Mouse (Mus musculus) layer of hippocampus, adult 18-20 months (tissue): ENCODE measurements around the gene Myrf. TPM values are rescaled to one million over a fixed set of nuclear protein-coding genes. Genes with fewer than 3 reads are reported as not detected.
"Not testable (repeated sequence)": the region's sequence is repeated elsewhere in the genome, so short reads cannot be mapped to it uniquely, and the experiment has no call there.

ENCODE experiments used
- DNase-seq, 2 experiments: peaks; one replicate each; pipeline ENCODE4 v3.0.0; 2022; ENCODE audit warnings: low spot score in 2 of 2
- total RNA-seq, 2 experiments: library from RNA; stranded (reverse); gene quantifications; 2 replicates each; pipeline ENCODE4 v1.2.3; 2021

The Myrf gene
- total RNA-seq, 2 experiments from 2014 or later: 31.9 to 33.9 TPM

DNA sequence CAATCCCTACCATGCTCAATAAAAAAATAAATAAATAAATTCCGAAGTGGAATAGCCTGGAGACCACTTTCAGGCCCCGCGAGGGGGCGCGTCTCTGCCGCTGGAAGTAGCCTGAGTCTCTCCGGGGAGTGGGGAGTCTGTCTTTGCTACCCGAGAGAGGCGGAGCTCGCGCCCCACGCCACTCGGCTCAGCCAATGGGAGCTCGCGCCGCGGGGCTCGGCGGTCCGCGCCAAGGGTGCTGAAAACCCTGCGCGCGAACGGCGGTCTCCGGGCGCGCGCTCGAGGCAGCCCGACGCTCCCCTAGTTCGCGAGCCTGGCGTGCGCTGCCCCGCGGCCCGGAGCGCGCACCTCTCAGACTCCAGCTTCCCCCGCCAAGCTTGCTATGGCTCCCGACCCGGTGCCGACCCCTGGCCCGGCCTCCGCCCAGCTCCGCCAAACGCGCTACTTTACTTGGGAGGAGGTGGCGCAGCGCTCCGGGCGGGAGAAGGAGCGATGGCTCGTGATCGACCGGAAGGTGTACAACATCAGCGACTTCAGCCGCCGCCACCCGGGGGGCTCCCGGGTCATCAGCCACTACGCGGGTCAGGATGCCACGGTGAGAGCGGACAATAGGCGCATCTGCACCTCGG, 57.8 kb downstream of the Myrf start, which contains the start of gene Fads1:
Gene Fads1, plus strand, starts transcription at position 219 of the 629 bp plus-strand sequence.
- peak; percentile 92 to 96 for DNase-seq

DNA sequence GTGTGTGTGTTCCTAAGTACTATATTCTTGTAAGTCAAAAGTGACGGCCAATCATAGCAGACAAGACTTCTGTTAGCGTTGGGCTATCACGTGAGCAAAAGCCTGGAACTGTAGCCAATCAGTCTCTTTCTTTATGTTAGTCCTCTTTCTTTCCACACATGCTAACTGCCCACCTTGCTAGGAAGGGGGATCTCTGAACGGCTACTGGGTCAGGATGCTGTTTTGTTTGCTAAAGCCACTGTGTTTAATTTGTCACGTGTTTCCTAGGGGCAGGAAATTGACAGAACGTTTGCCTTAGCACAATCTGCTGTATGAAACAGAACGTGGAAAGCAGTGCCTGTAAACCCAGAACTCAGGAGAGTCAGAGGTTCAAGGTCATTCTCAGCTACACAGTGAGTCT, 58.4 kb downstream of the Myrf start:
- no peak for DNase-seq

DNA sequence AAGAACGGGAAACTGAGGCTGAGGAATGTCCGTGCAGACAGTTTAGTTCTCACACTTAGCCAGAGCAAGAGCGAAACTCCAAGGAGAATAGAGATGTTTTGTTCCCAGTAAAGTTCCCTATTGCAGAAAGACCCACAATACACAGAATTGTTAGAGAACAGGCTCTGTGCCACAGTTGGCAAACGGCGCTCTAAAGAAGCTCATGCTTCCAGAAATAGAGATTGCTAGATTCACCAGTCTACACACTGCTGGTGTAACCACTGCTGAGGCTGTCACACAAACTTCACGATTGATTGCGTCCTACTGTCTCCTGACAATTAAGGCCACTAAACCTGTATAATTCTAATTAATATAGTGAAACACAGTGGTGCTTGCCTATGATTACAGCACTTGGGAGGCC, 59.3 kb downstream of the Myrf start:
- peak; percentile 44 to 86 for DNase-seq

DNA sequence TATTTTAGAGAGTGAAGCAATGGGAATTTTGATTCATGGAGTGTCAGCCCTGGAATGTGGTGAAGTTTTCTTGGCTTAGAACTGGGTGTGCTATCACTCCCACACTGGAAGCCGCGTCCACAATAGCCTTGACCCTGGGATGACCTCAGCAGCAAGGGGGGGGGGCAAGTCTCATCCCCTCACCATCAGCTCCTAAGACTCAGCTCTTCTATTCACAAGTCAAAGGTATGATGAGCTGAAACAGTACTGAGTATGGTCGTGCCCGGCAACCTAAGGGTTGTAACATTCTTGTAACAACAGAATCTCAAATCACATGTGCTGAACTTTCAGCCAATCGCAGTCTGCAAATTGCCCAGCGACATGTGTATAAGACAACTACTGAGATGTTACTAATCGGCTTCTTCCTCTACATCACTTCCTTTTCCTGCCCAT, 63.6 kb downstream of the Myrf start:
- no peak for DNase-seq

DNA sequence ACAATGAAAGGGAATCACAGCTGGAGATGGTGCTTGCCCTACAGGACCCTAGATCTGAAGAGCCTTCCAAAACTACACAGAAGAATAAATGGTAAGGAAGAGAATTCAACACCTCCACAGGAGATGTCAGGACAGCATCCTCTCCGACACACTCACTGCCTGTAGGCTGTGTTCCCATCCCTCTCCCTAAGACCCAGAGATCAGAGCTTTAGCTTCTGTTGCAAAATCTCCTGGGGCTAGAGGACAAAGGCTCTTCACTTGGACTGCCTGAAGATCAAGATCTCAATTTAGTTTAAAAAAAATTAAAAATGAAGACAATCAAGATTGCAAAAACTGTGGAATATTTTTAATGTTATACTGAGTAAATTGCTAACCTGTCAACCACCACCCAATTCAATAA, 64.1 kb downstream of the Myrf start:
- no peak for DNase-seq

DNA sequence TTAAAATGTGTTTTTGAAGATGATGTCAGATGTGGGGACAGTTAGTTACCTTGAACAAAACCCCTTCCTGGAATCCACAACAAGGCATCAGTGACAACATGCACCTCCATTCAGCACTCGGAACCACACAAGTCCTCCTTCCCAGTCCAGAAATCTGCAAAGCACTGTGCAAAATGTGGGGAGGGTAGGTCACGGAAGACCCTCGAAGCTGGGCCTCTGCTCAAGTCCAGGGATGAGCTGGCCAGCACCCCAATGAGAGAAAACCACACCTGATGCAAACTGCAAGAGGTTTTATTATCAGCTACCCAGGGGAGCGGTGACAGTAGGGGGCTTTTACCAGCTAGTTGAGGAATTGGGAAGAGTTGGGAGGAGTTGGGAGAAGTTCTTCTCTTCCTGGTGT, 65.6 kb downstream of the Myrf start:
- DNase-seq: no peak

DNA sequence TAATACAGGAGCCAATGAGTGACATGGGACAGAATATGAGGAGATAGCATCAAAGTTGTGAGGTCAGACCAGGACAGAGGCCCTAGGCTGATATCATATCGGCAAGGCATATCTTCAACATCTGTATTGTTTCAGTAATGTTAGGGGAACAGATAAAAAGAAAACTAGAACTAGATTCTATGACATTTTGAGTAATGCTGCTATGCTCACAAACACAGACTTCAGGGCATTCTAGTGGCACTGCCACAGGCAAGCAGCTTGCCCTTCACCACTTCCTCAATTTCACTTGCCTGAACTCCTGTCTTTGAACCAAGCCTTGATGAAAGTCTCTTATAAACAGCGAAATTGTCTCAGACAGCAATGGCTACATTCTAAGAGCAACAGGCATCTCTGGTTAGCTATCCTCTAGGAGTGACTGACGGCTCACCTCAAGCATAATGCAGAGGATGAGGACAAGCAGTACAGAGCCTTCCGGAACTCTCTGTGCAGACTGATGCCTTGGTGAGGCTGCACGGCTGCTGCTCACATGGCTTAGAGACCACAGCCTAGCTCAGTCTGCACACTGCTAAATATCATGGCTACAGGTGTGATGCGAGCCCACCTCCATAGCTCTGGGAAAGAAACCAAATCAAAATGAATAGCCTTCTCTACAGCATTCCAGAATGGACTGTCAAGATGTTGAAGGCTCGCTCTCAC, 66.6 kb downstream of the Myrf start:
- no peak for DNase-seq

DNA sequence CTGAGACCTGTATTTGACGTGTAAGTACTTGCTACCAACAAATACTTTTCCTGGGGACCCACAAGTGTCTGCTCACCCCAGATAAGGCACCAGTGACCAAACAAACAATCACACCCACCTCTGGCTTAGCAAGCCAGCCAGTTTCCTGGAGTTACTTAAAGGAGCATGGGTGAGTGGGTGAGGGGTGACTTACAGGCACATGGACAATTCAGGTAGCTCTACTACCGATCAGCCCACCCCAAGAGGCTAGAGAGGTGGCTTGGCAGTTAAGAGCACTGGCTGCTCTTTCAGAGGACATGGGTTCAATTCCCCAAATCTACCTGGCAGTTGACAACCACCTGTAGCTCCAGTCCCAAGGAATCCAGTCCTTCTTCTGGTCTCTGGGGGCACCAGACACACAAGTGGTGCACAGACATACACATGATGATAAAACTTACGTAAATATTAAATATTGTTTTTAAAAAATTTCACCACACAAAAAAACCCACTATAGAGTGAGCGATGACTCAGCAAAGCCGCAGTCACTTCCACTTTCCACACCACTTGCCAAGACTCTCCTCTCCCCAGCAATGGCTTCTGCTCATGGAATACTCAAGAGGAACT, 67.3 kb downstream of the Myrf start:
- DNase-seq: no peak

DNA sequence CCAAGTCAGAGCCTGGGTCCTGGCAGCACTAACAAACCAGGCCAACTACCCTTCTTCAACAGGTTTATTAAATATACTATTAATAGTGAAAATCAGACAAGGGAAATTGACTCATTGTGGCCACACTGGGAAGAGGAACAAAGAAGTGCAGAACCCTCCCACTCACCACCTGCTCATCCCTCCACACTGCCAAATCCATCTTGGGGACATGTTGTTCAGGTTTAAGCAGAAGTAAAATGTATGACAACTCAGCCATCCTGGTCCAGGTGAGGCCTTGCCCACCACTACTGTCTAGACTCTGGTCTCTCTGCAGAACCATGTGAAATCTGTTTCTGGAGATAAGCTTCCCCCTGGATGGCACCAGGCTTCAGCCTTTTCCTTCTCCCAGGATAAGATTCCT, 68.7 kb downstream of the Myrf start:
- DNase-seq: peak; percentile 62 to 81

DNA sequence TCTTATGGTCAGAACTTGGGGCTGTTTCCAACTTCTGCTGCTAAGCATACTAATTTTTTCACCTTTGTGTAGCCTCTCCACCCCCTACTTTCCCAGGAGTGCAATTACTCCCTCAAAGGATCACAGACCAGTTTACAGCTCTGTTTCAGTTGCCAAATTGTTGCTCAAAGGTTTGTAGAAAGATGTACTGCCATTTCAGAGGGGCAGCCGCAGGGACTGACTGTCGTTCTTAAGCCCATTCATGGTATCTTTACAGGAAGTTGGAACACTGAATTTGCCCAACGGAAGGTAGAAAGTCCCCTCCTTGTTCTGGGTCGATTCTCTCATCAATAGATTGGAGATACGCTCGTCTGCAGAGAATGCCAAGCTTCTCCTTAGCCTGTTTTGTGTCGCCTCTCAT, 69.2 kb downstream of the Myrf start:
- no peak for DNase-seq

DNA sequence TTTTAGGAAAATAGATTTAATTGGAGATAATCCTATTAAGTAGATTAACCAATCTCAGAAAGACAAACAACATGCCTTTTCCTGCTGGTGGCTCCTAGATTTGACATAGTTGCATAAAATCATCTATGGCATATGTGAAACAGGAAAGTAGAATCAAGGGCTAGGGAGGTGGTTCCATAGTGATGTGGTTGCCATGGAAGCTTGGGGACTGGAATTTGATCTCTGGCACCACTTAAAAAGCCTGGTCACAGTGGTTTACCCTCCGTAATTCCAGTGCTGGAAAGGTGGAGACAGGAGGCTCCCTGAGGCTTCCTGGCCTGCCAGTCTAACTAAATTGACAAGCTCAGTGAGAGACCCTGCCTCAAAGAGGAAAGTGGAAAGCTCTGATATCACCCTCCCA, 70.1 kb downstream of the Myrf start:
- no peak for DNase-seq

DNA sequence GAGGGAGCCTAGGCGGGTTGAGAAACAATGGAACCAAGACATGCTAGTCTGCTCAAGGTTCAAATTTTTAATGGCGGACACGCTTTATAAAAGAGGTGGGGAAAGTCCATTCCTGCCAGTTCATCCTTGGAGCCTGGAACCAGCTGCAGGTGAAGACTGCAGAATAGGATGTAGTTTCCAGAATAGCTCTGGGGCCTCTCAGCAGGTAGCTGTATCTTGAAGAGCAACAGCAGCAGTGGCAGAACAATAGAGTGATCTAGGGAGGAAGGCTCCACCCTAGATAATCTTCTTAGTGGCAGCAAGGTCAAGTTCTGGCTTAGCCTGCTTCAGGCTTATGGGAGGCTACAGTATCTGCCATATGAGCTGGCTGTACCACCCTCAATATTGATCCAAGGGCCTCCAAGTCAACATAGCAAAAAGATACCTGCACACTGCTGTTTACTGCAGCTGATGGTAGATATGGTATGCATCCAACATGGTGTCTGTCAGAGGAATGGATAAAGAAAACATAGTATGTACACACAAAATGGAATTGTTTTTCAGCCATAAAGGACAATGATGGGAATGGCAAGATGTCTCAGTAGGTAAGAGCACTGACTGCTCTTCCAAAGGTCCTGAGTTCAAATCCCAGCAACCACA, 70.7 kb downstream of the Myrf start:
- DNase-seq: not testable (repeated sequence)

DNA sequence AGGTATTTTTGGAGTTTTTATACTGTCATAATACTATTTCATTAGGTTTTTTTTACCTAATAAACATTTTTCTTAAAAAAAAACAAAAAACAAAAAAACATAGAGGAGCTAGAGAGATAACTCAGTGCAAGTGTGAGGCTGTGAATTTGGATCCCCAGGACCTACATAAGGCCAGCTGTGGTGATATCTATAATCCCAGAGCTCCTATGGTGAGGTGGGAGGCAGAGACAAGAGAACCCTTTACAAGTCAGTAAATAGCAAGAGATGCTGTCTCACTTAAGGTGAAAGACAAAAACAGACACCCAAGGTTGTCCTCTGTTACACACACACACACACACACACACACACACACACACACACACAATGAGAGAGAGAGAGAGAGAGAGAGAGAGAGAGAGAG, 71.4 kb downstream of the Myrf start:
- DNase-seq: no peak

DNA sequence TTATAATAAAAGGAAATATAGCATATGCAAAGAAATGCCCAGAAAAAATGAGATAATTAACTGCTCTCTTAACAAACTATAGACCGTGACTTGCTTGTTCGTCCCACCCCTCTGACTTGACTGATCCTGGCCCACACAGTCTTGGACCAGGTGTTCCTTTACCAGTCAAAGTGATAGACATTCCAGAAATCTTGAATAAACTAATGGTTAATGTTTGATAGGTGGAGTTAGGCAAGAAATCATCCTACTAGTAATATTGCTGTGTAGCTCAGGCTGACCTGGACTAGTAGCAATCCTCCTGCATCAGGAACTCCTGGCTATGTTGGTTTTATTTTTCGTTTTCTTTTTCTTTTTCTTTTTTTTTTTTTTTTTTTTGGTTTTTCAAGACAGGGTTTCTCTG, 72.1 kb downstream of the Myrf start:
- no peak for DNase-seq

DNA sequence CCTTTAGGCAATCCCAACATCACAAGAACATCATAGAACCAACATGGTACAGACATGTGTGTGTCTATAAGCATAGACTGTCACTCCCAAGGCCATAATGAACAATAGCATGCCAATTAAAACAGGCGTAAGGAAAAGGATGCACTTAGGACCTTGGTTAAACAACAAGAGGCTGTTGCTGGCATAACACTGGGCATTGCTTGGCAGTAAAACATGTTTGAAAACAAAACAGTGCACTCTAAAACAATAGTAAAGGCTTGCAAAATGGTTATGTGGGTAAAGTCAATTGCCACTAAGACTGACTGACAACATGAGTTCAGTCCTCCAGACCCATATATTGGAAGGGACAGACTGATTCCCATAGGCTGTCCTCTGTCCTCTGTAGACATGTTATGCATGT, 72.6 kb downstream of the Myrf start:
- DNase-seq: no peak

DNA sequence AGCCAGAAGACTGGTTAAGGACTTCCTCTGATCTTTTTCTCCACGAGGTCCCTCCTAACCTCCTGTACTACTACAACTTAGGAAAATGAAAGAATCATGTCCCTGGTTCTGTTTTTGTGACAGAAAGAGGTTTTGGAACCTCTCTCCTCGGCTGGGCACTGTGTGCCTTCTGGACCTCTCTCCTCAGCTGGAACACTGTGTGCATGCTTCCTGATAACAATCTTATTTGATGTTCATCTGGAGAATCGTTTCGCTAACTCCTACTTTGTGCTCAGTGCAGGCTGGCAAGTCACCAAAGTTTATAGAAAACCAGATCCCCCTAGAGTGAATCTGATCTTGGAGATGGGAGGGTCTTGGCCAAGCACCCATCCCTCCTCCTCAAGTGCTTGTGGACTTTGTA, 73.4 kb downstream of the Myrf start:
- DNase-seq: no peak

DNA sequence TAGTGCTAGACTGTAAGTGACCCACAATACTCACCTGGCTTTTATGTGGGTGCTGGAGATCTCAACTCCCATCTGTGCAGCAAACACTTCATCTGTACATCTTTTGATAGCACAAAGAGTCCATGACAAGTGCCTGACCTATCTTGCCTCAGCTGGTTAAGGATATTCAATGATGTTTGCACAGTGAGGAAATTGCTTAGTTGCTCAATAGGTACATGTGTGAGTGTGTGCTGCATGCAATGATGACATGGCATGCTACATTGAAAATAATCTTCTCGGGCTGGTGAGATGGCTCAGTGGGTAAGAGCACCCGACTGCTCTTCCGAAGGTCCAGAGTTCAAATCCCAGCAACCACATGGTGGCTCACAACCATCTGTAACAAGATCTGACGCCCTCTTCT, 74.6 kb downstream of the Myrf start:
- DNase-seq: not testable (repeated sequence)

DNA sequence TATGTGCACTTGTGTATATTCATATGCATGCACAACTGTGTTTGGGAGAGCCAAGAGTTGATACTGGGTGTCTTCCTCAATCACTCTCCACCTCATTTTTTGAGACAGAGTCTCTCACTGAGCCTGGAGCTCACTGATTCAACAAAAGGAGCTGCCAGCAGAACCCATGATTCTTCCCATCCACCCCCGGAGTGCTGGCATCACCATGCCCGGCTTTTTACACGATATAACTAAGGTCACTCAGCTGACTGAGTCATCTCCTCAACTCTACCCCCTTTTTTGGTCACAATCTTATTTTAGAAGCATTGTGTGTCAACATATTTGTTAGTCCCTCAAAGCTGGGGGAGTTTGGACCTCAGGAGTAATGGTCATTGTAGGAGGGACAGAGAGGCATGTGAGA, 76.7 kb downstream of the Myrf start:
- DNase-seq: no peak
